Mouse (Mus musculus): ENCODE data around the gene Josd2.

The Josd2 gene

GRCm38 (mm10) chr7:44446070-44446855 is 21.5 kb upstream of the Josd2 start:
- peak; percentile 78 for DNase-seq

GRCm38 (mm10) chr7:44453256-44453655 is 14.5 kb upstream of the Josd2 start:
- no peak for DNase-seq

GRCm38 (mm10) chr7:44456302-44456701 is 11.5 kb upstream of the Josd2 start:
- DNase-seq = peak; percentile 30

GRCm38 (mm10) chr7:44460067-44460466 is 7.7 kb upstream of the Josd2 start:
- DNase-seq = peak; percentile 26

GRCm38 (mm10) chr7:44460767-44461502 is 6.8 kb upstream of the Josd2 start:
- DNase-seq = peak; percentile 40

- DNase-seq = peak; percentile 58
These were observed 6.1 kb upstream of the Josd2 start for GRCm38 (mm10) chr7:44461503-44462217.

- DNase-seq = peak; percentile 73
These were observed 5.3 kb upstream of the Josd2 start for GRCm38 (mm10) chr7:44462218-44463055.

GRCm38 (mm10) chr7:44463056-44463425 is 4.7 kb upstream of the Josd2 start:
- peak; percentile 54 for DNase-seq

GRCm38 (mm10) chr7:44463556-44464225 is 4.1 kb upstream of the Josd2 start:
- peak; percentile 61 for DNase-seq

GRCm38 (mm10) chr7:44464511-44464910 is 3.3 kb upstream of the Josd2 start:
- DNase-seq = peak; percentile 97

GRCm38 (mm10) chr7:44465111-44465510 is 2.7 kb upstream of the Josd2 start, which contains the start of gene Aspdh:
Aspdh (plus strand) TSS chr7:44465391.
- DNase-seq = peak; percentile 74

- peak; percentile 75 for DNase-seq
These were observed 1.5 kb upstream of the Josd2 start for GRCm38 (mm10) chr7:44466006-44466887.

GRCm38 (mm10) chr7:44466888-44467311 is 880 bp upstream of the Josd2 start:
- DNase-seq = no peak

- peak; percentile 69 for DNase-seq
These were observed 985 bp downstream of the Josd2 start for GRCm38 (mm10) chr7:44468644-44469285.

GRCm38 (mm10) chr7:44469677-44470675 is 2.2 kb downstream of the Josd2 start:
- peak; percentile 53 for DNase-seq

GRCm38 (mm10) chr7:44470696-44471612 is 3.2 kb downstream of the Josd2 start:
- peak; percentile 52 for DNase-seq

- DNase-seq = peak; percentile 60
These were observed 4.2 kb downstream of the Josd2 start for GRCm38 (mm10) chr7:44471880-44472557.

Measured in cerebellum, adult 11-12 months (tissue).